Mouse (Mus musculus) midbrain, postnatal 0 days (tissue): Measurements from ENCODE around the gene Gm9857. TPM values are rescaled to one million over a fixed set of nuclear protein-coding genes. Genes with fewer than 3 reads are reported as not detected.
A peak's percentile ranks its signal among the peaks of the same experiment; 100 is the strongest.

Experiments
- ATAC-seq: fragments of 200-750 bp; cut with Nextera tagmentation; 2 replicates; pipeline ENCODE4 v1.8.0; 2017; ENCODE audit warnings: moderate number of reproducible peaks, mild to moderate bottlenecking, moderate TSS enrichment, moderate library complexity; ENCODE audit not compliant: low FRiP score
- DNase-seq: peaks from one replicate; pipeline ENCODE4 v3.0.0-alpha.2; 2015; ENCODE audit warnings: low spot score
- H3K27ac ChIP-seq: fragments of 300-500 bp; sonication (generic); 2 replicates; pipeline ENCODE4 v1.5.1; 2014; ENCODE audit warnings: low read depth, mild to moderate bottlenecking, low read length, mixed read lengths
- H3K27me3 ChIP-seq: fragments of 300-500 bp; sonication (generic); 2 replicates; pipeline ENCODE4 v1.6.1; 2014; ENCODE audit warnings: low read length, control low read depth, mixed read lengths; ENCODE audit not compliant: insufficient read depth
- H3K36me3 ChIP-seq: fragments of 300-500 bp; sonication (generic); 2 replicates; pipeline ENCODE4 v1.6.1; 2014; ENCODE audit warnings: low read length, control low read depth, mixed read lengths; ENCODE audit not compliant: insufficient read depth
- H3K4me1 ChIP-seq: fragments of 300-500 bp; sonication (generic); 2 replicates; pipeline ENCODE4 v1.6.1; 2014; ENCODE audit warnings: mild to moderate bottlenecking, control low read depth, antibody characterized with exemption, low read length, mixed read lengths; ENCODE audit not compliant: insufficient read depth
- H3K4me2 ChIP-seq: fragments of 300-500 bp; sonication (generic); 2 replicates; pipeline ENCODE4 v1.6.1; 2014; ENCODE audit warnings: low read depth, mild to moderate bottlenecking, low read length, mixed read lengths; ENCODE audit not compliant: poor library complexity, severe bottlenecking
- H3K4me3 ChIP-seq: fragments of 300-500 bp; sonication (generic); 2 replicates; pipeline ENCODE4 v1.5.1; 2014; ENCODE audit warnings: low read depth, mild to moderate bottlenecking, low read length, moderate library complexity
- H3K9ac ChIP-seq: fragments of 300-500 bp; sonication (generic); replicated peaks from 2 replicates; pipeline ENCODE4 v1.6.1; 2014; ENCODE audit warnings: mild to moderate bottlenecking, low read length, moderate library complexity, mixed read lengths; ENCODE audit not compliant: poor library complexity, severe bottlenecking
- H3K9me3 ChIP-seq: fragments of 300-500 bp; sonication (generic); 2 replicates; pipeline ENCODE4 v1.6.1; 2016; ENCODE audit warnings: low read length, control low read depth
- CTCF ChIP-seq: IDR thresholded peaks from 2 replicates; pipeline ENCODE4 v1.5.1; 2016; ENCODE audit warnings: antibody characterized with exemption, mild to moderate bottlenecking
- WGBS: fragments of 180-500 bp; shearing (Covaris S2); extraction: QIAGEN DNeasy Blood & Tissue Kit; methylation state at CpG from one replicate; pipeline ENCODE4 v1.1.7; 2014; 5-methylcytosine and 5-hydroxymethylcytosine counted together
- polyA plus RNA-seq: library from polyadenylated mRNA; unstranded; fragments of >200 nt; fragmentation: Nextera tagmentation; extraction: Ambion mirVana; gene quantifications from 2 replicates; pipeline ENCODE4 v1.2.1, GENCODE M21; 2015
- total RNA-seq: library from RNA; depleted of rRNA; stranded (reverse); fragments of >200 nt; gene quantifications from 2 replicates; pipeline ENCODE4 v1.2.3, GENCODE M21; 2014

The Gm9857 gene
- total and polyA plus RNA-seq, 2 experiments from 2014 or later: not detected

DNA sequence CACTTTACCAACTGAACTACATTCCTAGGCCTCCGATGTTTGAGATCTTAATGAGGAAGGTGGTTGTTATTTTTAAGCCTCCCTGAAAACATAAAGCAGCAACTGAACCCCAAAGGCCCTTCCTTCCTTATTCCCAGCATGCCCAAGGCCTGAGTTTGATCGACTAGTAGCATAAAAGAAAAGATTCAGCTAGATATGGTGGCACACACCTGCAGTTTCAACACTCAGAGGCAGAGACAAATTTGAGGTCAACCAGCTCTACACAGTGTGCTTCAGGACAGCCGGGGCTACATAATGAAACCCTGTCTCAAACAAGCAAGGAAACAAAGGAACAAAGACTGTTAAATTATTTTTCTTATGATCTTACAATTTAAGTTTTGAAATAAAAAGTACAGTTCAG, 23.5 kb upstream of the Gm9857 start:
- Histone ChIP-seq H3K9me3 (no peaks in the 10 kb centered on the region), H3K27me3 (no peaks in the 10 kb centered on the region), H3K4me1 (peaks cover 14% of the 10 kb centered on the region; the same call in 1 of the 2 replicates), H3K9ac (no peak overlapping the region), H3K4me2 (no peak overlapping the region), H3K36me3 (no peaks in the 10 kb centered on the region), H3K27ac (no peak overlapping the region), H3K4me3 (no peak overlapping the region)
- DNase-seq (no peak), ATAC-seq (no peak)
- WGBS: 79% methylated on average over 3 of the region's 3 CpGs
- no peak for TF ChIP-seq CTCF

- Histone ChIP-seq H3K4me2 (no peak overlapping the region), H3K27me3 (no peaks in the 10 kb centered on the region), H3K27ac (no peak overlapping the region), H3K9ac (no peak overlapping the region), H3K4me1 (peaks cover 14% of the 10 kb centered on the region; the same call in 1 of the 2 replicates), H3K9me3 (no peaks in the 10 kb centered on the region), H3K4me3 (no peak overlapping the region), H3K36me3 (no peaks in the 10 kb centered on the region)
- TF ChIP-seq CTCF: no peak
- ATAC-seq (no peak), DNase-seq (no peak)
- 57% methylated on average over 3 of the region's 3 CpGs for WGBS
These were observed 23.0 kb upstream of the Gm9857 start for GRCm38 (mm10) chr3:108963278-108963677.

DNA sequence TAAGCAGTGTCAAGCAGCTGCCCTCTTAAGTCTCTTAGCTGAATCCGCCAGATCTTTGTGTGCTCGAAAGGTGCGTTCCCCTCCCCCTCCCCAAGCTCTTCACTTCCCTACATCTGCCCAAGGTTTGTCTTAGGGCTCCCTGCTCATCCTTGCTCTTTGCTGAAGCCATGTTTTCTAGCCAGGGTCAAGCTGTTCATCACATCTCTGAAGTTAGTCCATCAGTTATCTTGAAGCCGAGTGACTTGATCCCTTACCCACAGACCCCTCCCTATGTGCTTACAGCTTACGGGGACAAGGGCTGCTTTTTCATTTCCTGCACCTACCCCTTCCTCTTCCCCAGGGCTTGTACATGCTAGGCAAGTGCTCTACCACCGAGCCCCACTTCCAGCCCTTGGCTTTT, 21.4 kb upstream of the Gm9857 start:
- 12% methylated on average over 6 of the region's 6 CpGs for WGBS
- DNase-seq (no peak), ATAC-seq (peak; percentile 61)
- no peaks in the 10 kb centered on the region for H3K9me3 ChIP-seq
- H3K4me2 ChIP-seq: peak overlapping the region; percentile 37
- peak overlapping the region; percentile 78 for H3K27ac ChIP-seq
- H3K36me3 ChIP-seq: no peaks in the 10 kb centered on the region
- TF ChIP-seq CTCF: no peak
- peaks cover 14% of the 10 kb centered on the region; the same call in 1 of the 2 replicates for H3K4me1 ChIP-seq
- no peak overlapping the region for H3K4me3 ChIP-seq
- H3K9ac ChIP-seq: peak overlapping the region; percentile 46; the same call in 1 of the 2 replicates
- no peaks in the 10 kb centered on the region for H3K27me3 ChIP-seq

- no peaks in the 10 kb centered on the region for H3K9me3 ChIP-seq
- H3K9ac ChIP-seq: peak overlapping the region; percentile 46; the same call in 1 of the 2 replicates
- peak overlapping the region; percentile 37 for H3K4me2 ChIP-seq
- H3K27me3 ChIP-seq: no peaks in the 10 kb centered on the region
- WGBS: 5% methylated on average over 7 of the region's 7 CpGs
- peak overlapping the region; percentile 78 for H3K27ac ChIP-seq
- no peaks in the 10 kb centered on the region for H3K36me3 ChIP-seq
- H3K4me1 ChIP-seq: peaks cover 14% of the 10 kb centered on the region; the same call in 1 of the 2 replicates
- TF ChIP-seq CTCF: no peak
- no peak overlapping the region for H3K4me3 ChIP-seq
- DNase-seq (peak; percentile 92), ATAC-seq (peak; percentile 92)
These were observed 21.0 kb upstream of the Gm9857 start for GRCm38 (mm10) chr3:108961226-108961625.

- 64% methylated on average over 13 of the region's 13 CpGs for WGBS
- ATAC-seq (no peak), DNase-seq (no peak)
- Histone ChIP-seq H3K4me1 (peaks cover 14% of the 10 kb centered on the region; the same call in 1 of the 2 replicates), H3K36me3 (no peaks in the 10 kb centered on the region), H3K27ac (no peak overlapping the region), H3K4me3 (no peak overlapping the region), H3K27me3 (no peaks in the 10 kb centered on the region), H3K9ac (no peak overlapping the region), H3K9me3 (no peaks in the 10 kb centered on the region), H3K4me2 (no peak overlapping the region)
- TF ChIP-seq CTCF: no peak
These were observed 19.5 kb upstream of the Gm9857 start for GRCm38 (mm10) chr3:108959680-108960295.

DNA sequence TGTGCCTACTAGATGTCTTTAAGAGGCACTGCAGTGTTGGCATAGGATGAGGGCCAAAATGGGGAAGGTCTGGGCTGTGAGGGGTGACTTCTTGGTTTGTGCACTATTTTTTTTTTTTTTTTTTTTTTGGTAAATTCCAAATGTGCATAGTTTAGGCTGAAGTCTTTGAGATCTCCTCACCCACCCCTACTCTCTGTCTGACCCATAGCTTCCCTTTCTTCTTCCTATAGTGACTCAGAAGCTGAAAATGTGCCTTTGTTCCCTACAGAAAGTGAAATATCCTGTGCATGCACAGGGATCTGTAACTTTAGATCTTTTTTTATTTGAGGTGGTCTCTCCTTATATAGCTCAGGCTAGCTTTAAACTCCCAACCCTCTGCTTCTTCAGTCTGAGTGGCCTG, 17.7 kb upstream of the Gm9857 start:
- no peak for TF ChIP-seq CTCF
- H3K27me3 ChIP-seq: no peaks in the 10 kb centered on the region
- ATAC-seq: no peak

More for the DNA sequence above, 17.7 kb upstream of the Gm9857 start:
- Histone ChIP-seq H3K27ac (no peak overlapping the region), H3K4me3 (no peak overlapping the region), H3K4me2 (no peak overlapping the region), H3K9ac (no peak overlapping the region), H3K4me1 (peaks cover 14% of the 10 kb centered on the region; the same call in 1 of the 2 replicates), H3K9me3 (no peaks in the 10 kb centered on the region), H3K36me3 (no peaks in the 10 kb centered on the region)
- DNase-seq: no peak
